Mouse (Mus musculus) kidney, adult 18-20 months (tissue): Measurements from ENCODE around the gene Map2k5.
A peak's percentile ranks its signal among the peaks of the same experiment; 100 is the strongest.

Source experiments
- DNase-seq: peaks from one replicate; pipeline ENCODE4 v3.0.0; 2021

Map2k5 gene

DNA sequence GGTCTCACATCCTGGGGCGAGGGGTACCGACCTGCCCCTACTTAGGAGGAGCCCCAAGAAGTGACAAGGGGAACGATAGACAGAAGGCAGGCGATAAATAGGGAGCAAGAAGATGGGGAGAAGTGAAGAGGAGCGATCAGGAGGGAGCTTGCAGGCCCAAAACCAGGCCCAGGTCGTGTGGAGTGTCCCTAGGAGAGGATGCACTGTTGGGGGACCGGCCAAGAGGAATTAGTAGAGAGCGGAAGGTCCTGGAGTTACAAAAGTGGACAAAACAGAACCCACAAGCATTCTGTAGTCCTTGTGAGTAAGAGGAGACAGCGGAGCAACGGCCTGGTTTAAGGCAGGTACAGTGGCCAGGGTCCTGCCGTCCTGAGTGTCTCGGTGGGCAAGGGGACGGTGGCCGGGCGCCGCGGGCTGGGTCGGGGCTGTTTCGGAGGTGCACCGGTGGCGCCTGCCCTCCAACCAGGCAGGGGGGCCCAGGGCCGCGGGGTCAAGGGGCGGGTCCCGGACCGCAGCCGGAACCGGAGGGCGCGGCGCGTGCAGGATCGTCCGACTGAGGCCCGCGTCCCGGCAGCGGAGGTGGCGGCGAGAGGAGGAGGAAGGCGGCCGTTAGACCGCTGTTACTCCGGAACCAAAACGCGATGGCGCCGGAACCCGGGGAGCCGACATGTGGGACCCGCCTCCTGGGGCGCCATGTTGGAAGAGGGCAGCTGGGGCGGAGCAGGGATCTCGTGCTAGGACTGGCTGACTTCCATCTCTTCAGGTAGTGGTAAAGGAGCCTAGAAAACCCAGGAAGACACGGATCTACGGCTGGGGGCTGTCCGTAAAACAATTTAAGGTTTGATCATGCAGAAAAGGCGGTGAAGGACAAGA lies at the start of gene Map2k5:
Gene Map2k5, minus strand, starts transcription at position 633 of the 873 bp plus-strand sequence.
- peak; percentile 92 for DNase-seq

GRCm38 (mm10) chr9:63421096-63421736 lies 43.5 kb upstream of the Map2k5 start:
- DNase-seq, result no peak

DNA sequence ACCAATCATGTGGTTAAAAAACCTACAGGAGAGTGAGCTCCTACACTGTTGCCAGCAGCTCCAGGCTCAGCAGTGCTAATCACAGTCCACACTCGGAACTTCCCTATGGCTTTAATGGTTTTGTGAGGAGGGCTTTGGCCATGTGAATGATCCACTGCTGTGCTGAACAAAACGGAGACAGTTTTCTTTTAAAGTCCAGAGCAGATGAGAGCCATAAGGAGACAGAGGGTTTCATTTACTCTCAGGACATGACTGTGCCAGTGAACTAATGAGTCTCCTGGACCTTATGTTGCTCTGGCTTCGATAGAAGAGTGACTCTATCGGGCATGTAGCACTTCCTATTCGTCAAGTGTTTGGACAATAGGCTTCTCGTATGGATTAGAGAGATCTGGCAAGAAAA lies 42.7 kb upstream of the Map2k5 start:
- DNase-seq, result no peak

DNA sequence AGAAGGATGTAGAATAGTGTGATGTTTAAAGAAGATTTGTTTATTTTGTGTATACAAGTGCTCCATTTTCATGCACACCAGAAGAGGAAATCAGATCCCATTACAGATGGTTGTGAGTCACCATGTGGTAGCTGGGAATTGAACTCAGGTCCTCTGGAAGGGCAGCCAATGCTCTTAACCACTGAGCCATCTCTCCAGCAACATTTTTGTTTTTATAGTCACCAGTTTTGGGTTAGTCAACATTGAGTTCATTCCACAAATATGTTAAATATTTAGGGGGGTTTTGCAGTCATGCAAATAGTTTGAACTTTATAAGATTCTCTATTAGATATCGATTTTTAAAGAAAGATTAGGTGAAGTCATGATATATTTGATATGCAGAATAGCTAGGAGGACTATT lies 22.5 kb upstream of the Map2k5 start:
- DNase-seq, result no peak

GRCm38 (mm10) chr9:63399463-63399815 lies 21.7 kb upstream of the Map2k5 start:
- no peak for DNase-seq

DNA sequence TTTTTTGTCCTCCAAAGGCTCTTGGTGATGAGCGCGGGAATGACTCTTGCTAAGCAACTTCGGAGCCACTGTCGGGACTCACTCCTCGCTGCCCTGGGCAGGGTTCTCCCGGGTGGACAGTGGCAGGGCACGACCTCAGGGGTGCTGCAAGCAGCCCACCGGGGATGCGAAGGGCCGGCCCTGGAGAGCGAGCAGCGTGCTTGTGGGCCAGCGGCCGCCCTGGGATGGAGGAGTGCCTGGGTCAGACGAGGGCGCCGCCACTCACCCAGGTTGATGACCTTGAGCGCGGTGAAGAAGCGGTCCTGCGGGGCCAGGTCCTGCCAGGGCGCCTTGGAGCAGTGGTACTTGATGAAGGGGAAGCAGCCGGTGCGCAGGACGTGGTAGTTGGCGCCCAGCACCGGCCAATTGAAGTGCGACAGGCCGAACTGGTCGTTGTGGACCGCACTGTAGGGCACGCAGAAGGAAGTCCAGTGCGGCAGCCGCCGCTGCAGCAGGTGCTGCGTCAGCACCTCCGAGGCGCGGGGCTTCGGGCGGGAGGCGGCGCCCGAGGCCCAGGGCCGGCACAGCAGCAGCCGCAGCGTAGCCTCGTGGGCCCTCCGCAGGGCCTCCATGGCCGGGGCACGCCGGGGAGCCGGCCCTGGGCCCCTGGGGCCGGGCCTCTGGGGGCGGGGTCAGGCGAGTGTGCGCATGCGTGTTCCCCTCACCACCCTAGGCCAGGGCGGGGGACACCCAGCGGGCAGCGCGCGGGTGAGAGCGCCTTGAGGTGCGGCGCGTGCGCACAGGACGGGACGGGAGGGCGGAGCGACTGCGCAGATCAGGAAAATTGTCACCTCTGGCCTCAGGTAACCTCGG lies 21.1 kb upstream of the Map2k5 start, which contains the start of gene 2300009A05Rik:
Gene 2300009A05Rik, minus strand, starts transcription at position 636 of the 852 bp plus-strand sequence.
- peak; percentile 97 for DNase-seq

GRCm38 (mm10) chr9:63395612-63396011 lies 17.9 kb upstream of the Map2k5 start:
- no peak for DNase-seq

GRCm38 (mm10) chr9:63391307-63391706 lies 13.6 kb upstream of the Map2k5 start:
- DNase-seq, result no peak

- no peak for DNase-seq
These were observed 5.1 kb upstream of the Map2k5 start for GRCm38 (mm10) chr9:63382761-63383160.

GRCm38 (mm10) chr9:63380326-63380725 lies 2.6 kb upstream of the Map2k5 start:
- DNase-seq, result no peak

GRCm38 (mm10) chr9:63378174-63378573 lies 472 bp upstream of the Map2k5 start:
- DNase-seq, result no peak

DNA sequence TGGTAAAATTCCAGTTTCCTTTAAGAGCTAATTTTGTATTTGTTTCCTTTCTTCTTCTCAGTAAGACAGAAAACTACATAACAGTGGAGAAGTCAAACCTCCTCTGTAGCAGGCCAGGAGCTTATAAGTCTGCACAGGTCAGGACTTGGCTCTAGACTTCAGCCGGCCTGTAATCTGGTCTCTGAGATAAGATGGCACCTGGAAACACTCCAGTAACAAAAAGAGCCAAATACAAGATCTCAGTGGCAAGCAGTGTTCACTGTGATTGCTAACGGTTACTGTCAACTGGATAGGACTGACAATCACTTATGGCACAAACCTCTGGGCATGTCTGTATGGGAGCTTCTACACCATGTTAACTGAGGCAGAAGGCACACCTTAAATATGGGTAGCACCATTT lies 4.4 kb downstream of the Map2k5 start:
- no peak for DNase-seq

- DNase-seq, result no peak
These were observed 5.2 kb downstream of the Map2k5 start for GRCm38 (mm10) chr9:63372541-63372940.

- DNase-seq, result no peak
These were observed 17.3 kb downstream of the Map2k5 start for GRCm38 (mm10) chr9:63360410-63360809.

GRCm38 (mm10) chr9:63359016-63359415 lies 18.7 kb downstream of the Map2k5 start:
- no peak for DNase-seq

DNA sequence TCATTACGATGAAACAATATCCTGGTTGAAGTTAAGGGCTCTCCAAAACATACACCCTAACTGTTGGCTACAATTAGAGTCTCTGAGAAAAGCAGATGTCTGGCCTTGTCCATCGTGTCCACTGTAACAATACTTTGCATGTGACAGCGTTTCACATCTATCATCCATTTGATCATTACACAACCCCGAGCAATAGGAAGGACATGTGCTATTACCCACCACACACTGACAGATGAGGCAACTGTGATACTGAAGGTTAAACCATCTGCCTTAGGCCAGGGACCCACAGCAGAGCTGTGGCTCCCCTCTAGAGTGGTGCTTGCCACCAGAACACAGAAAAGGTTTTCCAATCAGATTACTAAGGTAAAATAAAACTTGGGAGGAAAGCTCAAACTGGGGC lies 21.0 kb downstream of the Map2k5 start:
- DNase-seq, result no peak

- DNase-seq, result no peak
These were observed 21.4 kb downstream of the Map2k5 start for GRCm38 (mm10) chr9:63356278-63356677.

DNA sequence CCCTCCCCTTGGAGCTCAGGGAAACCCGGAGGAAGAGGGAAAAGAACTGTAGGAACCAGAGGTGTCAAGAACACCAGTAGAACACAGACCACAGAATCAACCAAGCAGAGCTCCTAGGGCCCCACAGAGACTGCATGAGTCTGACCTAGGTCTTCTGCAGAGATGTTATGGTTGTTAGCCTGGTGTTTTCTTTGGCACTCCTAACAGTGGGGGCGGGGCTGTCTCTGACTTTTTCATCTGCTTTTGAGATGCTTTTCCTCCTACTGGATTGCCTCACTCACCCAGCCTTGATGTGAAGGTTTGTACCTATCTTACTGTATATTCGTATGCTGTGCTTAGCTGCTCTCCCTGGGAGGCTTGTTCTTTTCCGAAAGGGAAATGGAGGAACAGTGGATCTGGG lies 23.5 kb downstream of the Map2k5 start:
- DNase-seq, result peak; percentile 35

- DNase-seq, result no peak
These were observed 27.7 kb downstream of the Map2k5 start for GRCm38 (mm10) chr9:63350030-63350429.

- no peak for DNase-seq
These were observed 28.5 kb downstream of the Map2k5 start for GRCm38 (mm10) chr9:63349241-63349640.

DNA sequence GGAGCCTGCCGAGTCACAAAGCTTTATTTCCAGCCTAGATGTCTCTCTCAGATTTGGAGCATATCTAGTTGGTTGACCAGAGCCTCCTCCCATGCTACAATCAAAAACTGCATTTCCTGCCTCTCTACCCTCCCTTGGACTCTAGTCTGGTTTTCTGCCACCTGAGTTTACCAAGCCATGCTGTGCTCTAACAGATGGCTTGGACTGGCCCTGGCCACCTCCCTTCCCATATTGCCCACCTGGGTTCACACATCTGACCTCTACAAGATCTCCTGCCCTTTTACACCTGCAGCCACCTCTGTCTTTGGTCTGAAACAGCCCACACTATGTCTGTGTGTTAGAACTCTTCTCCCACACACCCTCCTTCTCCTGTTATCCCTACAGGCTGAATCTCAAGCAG lies 29.6 kb downstream of the Map2k5 start:
- DNase-seq, result no peak

DNA sequence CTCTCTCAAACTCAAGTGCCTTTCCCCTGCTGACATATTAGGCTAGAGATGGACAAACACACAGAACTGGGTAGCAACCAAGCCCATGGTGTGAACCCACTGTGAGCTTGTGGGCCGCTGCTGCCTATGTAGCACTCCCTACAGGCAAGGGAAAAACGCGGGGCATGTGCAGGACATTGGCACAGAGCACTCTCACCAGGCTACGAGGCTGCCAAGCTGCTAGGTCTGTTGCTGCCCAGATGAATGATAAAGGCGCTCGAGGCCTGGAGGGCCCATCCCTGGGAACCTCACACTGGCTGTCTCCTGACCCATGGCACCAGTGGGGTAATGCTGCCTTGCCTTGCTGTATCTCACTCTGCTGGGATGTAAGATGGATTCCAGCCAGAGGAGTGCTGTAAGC lies 31.7 kb downstream of the Map2k5 start:
- no peak for DNase-seq

DNA sequence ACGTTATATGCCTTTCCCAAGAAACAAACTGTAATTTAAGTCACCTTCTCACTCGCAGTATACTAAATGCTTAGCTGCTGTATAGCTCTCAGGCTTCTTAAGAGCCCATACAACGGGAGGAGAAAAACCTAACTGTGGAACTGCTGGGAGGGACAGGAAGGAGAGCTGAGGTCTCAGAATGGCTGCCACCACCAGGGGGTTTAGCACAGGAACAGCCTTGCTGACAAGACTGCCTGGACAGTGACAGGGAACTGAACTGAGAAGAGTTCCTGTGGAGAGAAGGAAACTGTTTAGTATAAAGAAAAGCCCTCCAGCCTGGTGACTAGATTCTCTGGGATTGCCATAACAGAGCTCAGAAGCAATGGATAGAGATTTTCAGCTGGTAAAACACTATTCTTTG lies 35.9 kb downstream of the Map2k5 start:
- no peak for DNase-seq
